Mouse (Mus musculus) stomach, postnatal 0 days (tissue): ENCODE data around the gene Adora3. TPM values are rescaled to one million over a fixed set of nuclear protein-coding genes. Genes with fewer than 3 reads are reported as not detected.

Experiments
- ATAC-seq: fragments of 200-750 bp; cut with Nextera tagmentation; 2 replicates; pipeline ENCODE4 v1.8.0; 2017; ENCODE audit not compliant: low FRiP score, low TSS enrichment
- DNase-seq: peaks from one replicate; pipeline ENCODE4 v3.0.0-alpha.2; 2016; ENCODE audit warnings: low spot score
- H3K27ac ChIP-seq: fragments of 300-500 bp; sonication (generic); replicated peaks from 2 replicates; pipeline ENCODE4 v1.5.1; 2014; ENCODE audit warnings: mild to moderate bottlenecking, control low read depth
- H3K27me3 ChIP-seq: fragments of 300-500 bp; sonication (generic); 2 replicates; pipeline ENCODE4 v1.6.1; 2014; ENCODE audit warnings: low read length; ENCODE audit not compliant: control insufficient read depth, insufficient read depth
- H3K36me3 ChIP-seq: fragments of 300-500 bp; sonication (generic); 2 replicates; pipeline ENCODE4 v1.6.1; 2014; ENCODE audit warnings: low read length, mixed read lengths; ENCODE audit not compliant: control insufficient read depth, insufficient read depth
- H3K4me1 ChIP-seq: fragments of 300-500 bp; sonication (generic); replicated peaks from 2 replicates; pipeline ENCODE4 v1.6.1; 2014; ENCODE audit warnings: antibody characterized with exemption; ENCODE audit not compliant: control insufficient read depth, insufficient read depth
- H3K4me2 ChIP-seq: fragments of 300-500 bp; sonication (generic); replicated peaks from 2 replicates; pipeline ENCODE4 v1.6.1; 2014; ENCODE audit warnings: low read depth, mild to moderate bottlenecking, control low read depth, moderate library complexity
- H3K4me3 ChIP-seq: fragments of 300-500 bp; sonication (generic); 2 replicates; pipeline ENCODE4 v1.5.1; 2014; ENCODE audit warnings: low read depth, low read length, control low read depth
- H3K9ac ChIP-seq: fragments of 300-500 bp; sonication (generic); 2 replicates; pipeline ENCODE4 v1.6.1; 2014; ENCODE audit warnings: mild to moderate bottlenecking, low read length, control low read depth, mixed read lengths
- H3K9me3 ChIP-seq: fragments of 300-500 bp; sonication (generic); 2 replicates; pipeline ENCODE4 v1.6.1; 2016; ENCODE audit warnings: low read length; ENCODE audit not compliant: control insufficient read depth
- CTCF ChIP-seq: IDR thresholded peaks from 2 replicates; pipeline ENCODE4 v1.5.1; 2016; ENCODE audit warnings: antibody characterized with exemption, low read depth, mild to moderate bottlenecking, moderate library complexity
- EP300 ChIP-seq: optimal IDR thresholded peaks from 2 replicates; pipeline ENCODE3; 2016; ENCODE audit warnings: antibody characterized with exemption
- WGBS: fragments of 180-500 bp; shearing (Covaris S2); extraction: QIAGEN DNeasy Blood & Tissue Kit; methylation state at CpG from one replicate; pipeline ENCODE4 v1.1.7; 2014; 5-methylcytosine and 5-hydroxymethylcytosine counted together
- polyA plus RNA-seq: library from polyadenylated mRNA; unstranded; fragments of >200 nt; fragmentation: Nextera tagmentation; extraction: Ambion mirVana; gene quantifications from 2 replicates; pipeline ENCODE4 v1.2.1, GENCODE M21; 2015

Adora3 gene
- polyA plus RNA-seq, 1 experiment from 2014 or later, result 0.34 TPM

DNA sequence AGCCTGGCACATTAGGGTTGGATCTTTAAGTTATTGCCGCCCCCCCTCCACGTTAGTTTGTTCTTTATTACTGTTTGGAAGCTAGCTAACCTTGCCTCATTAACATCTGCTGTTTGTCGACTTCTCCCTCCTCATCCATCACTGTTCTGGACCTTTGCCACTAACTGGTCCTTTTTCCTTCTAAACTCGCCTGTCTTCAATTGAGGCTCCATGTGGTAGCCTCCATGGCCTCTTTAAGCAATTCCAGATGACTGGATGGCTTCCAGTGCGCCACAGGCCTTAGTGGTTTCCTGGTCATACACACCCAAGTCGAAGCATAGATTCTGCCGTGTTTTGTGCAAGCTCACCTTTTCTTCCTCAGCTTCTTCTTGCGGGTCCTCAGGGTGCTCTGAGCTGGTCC lies 16.9 kb upstream of the Adora3 start:
- WGBS, result 57% methylated on average over 8 of the region's 8 CpGs
- DNase-seq, result no peak
- H3K27me3 ChIP-seq, result no peaks in the 10 kb centered on the region

GRCm38 (mm10) chr3:105854786-105855185 lies 15.9 kb upstream of the Adora3 start:
- ATAC-seq, result no peak
- no peak overlapping the region for H3K4me3 ChIP-seq
- no peaks in the 10 kb centered on the region for H3K4me1 ChIP-seq
- WGBS, result 84% methylated on average over 4 of the region's 4 CpGs
- H3K4me2 ChIP-seq, result no peak overlapping the region
- DNase-seq, result no peak
- H3K27me3 ChIP-seq, result no peaks in the 10 kb centered on the region
- no peaks in the 10 kb centered on the region for H3K36me3 ChIP-seq
- no peaks in the 10 kb centered on the region for H3K9me3 ChIP-seq
- H3K9ac ChIP-seq, result no peak overlapping the region
- H3K27ac ChIP-seq, result no peak overlapping the region
- TF ChIP-seq CTCF, result no peak
- no peak for TF ChIP-seq EP300

More for the DNA sequence above, 16.9 kb upstream of the Adora3 start:
- Histone ChIP-seq H3K36me3 (no peaks in the 10 kb centered on the region), H3K4me2 (no peak overlapping the region), H3K9me3 (no peaks in the 10 kb centered on the region), H3K4me1 (no peaks in the 10 kb centered on the region), H3K27ac (no peak overlapping the region), H3K9ac (no peak overlapping the region), H3K4me3 (no peak overlapping the region)
- TF ChIP-seq EP300, result no peak
- TF ChIP-seq CTCF, result no peak
- no peak for ATAC-seq

GRCm38 (mm10) chr3:105857513-105857912 lies 13.1 kb upstream of the Adora3 start:
- Histone ChIP-seq H3K9me3 (no peaks in the 10 kb centered on the region), H3K27me3 (no peaks in the 10 kb centered on the region), H3K4me2 (no peak overlapping the region), H3K27ac (no peak overlapping the region), H3K4me1 (no peaks in the 10 kb centered on the region), H3K36me3 (no peaks in the 10 kb centered on the region), H3K4me3 (no peak overlapping the region), H3K9ac (no peak overlapping the region)
- DNase-seq, result no peak
- no peak for ATAC-seq
- no peak for TF ChIP-seq EP300
- TF ChIP-seq CTCF, result no peak
- WGBS, result 63% methylated on average over 5 of the region's 5 CpGs

DNA sequence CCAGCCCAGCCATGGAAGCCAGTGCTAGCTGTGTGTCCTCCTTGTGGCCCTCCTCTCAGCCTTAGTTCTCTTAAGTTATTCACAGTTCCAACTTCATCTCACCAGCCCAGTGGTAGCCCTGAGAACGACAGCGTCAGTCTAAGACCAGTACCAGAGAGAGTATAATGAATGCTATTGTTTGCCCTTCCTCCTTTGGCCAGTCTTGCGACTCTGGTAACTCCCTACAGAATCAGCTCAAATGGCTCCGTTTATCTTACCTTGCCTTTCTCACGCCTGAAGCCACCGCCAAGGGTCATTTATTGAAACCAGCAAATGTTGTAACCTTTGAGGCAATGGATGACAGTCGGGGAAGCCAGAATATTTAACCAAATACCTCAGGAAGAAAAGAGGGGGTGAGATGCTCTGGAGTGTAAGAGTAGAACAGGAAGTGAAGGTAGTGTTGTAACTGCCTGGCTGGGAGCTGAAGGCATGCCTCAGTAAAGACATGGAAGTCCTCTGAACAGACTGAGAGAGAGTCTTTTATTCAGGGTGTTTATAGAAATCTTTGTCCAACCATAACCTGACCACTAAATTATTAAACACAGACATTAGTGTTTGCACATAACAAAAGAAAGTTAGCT lies 8.8 kb upstream of the Adora3 start:
- TF ChIP-seq CTCF (0 out of 2 replicates have a peak, but pooled peaks have one; percentile 8), EP300 (no peak)
- no peak overlapping the region for H3K4me3 ChIP-seq
- no peaks in the 10 kb centered on the region for H3K9me3 ChIP-seq
- H3K27ac ChIP-seq, result no peak overlapping the region
- no peaks in the 10 kb centered on the region for H3K4me1 ChIP-seq
- 36% methylated on average over 7 of the region's 7 CpGs for WGBS
- no peak overlapping the region for H3K4me2 ChIP-seq
- no peak overlapping the region for H3K9ac ChIP-seq
- H3K27me3 ChIP-seq, result no peaks in the 10 kb centered on the region
- no peaks in the 10 kb centered on the region for H3K36me3 ChIP-seq
- ATAC-seq (no peak), DNase-seq (peak; percentile 20)

- 61% methylated on average over 1 of the region's 1 CpGs for WGBS
- H3K9ac ChIP-seq, result no peak overlapping the region
- no peaks in the 10 kb centered on the region for H3K27me3 ChIP-seq
- H3K36me3 ChIP-seq, result no peaks in the 10 kb centered on the region
- no peak for TF ChIP-seq CTCF
- no peak for TF ChIP-seq EP300
- ATAC-seq (no peak), DNase-seq (no peak)
- no peak overlapping the region for H3K4me2 ChIP-seq
- H3K27ac ChIP-seq, result no peak overlapping the region
- no peaks in the 10 kb centered on the region for H3K4me1 ChIP-seq
- no peaks in the 10 kb centered on the region for H3K9me3 ChIP-seq
- no peak overlapping the region for H3K4me3 ChIP-seq
Measured at GRCm38 (mm10) chr3:105864123-105864522, 6.5 kb upstream of the Adora3 start.

DNA sequence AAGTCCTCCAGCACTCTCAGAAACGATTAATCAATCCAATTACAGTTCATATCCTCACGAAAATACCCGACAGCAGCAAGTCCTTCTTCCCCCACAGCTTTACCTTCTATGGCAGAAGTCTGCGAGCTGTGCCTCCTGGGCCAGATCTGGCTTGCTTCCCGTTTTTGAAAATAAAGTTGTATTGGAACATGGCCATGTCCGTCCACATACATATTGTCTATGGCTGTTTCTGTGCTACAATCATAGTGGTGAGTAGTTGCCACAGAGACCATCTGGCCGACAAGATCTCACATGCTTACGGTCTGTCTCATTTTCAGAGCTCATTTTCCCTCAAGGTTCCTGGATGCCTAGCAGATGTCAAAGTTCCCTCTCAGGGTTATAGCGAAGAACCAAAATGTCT lies 5.5 kb upstream of the Adora3 start:
- Histone ChIP-seq H3K27me3 (no peaks in the 10 kb centered on the region), H3K9ac (no peak overlapping the region), H3K27ac (peak overlapping the region; percentile 65), H3K36me3 (no peaks in the 10 kb centered on the region), H3K9me3 (no peaks in the 10 kb centered on the region), H3K4me2 (no peak overlapping the region), H3K4me3 (no peak overlapping the region), H3K4me1 (no peaks in the 10 kb centered on the region)
- DNase-seq (no peak), ATAC-seq (no peak)
- 50% methylated on average over 9 of the region's 9 CpGs for WGBS
- TF ChIP-seq EP300, result no peak
- TF ChIP-seq CTCF, result no peak
